Mouse (Mus musculus): ENCODE measurements around the gene Rpl13a. TPM values are rescaled to one million over a fixed set of nuclear protein-coding genes. Genes with fewer than 3 reads are reported as not detected.
A peak's percentile ranks its signal among the peaks of the same experiment; 100 is the strongest.
"Not testable (repeated sequence)": the region's sequence is repeated elsewhere in the genome, so short reads cannot be mapped to it uniquely, and the experiment has no call there.

Rpl13a gene
- polyA plus RNA-seq, 1 experiment: 3,729 TPM

DNA sequence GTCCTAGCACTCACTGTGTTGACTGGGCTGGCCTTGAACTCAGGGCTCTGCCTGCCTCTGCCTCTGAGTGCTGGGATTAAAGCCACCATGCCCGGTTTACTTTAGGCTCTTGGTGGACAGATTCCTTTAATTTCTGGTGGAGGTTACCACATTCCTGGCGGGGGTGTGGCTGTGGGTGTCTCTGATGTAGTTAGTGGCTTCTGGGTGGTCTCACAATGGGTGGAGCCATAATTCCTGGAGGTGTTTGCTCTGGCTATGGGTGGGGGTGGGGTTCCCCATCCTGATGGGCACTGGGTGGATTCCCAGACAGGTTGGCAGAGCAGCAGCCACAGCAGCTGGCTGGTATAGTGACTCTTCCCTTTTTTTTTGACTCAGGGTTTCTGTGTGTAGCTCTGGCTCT, 16.6 kb downstream of the Rpl13a start:
- H3K4me3 ChIP-seq (ENCODE audit: low read depth, low read length): no peak overlapping the region
- no peak for TF ChIP-seq POLR2A (IDR thresholded peaks at IDR 0.05; ENCODE audit: insufficient read depth, low read length)
- TF ChIP-seq EP300 (IDR thresholded peaks at IDR 0.05; ENCODE audit: insufficient read depth, low read depth, low read length): peak; percentile 63; the same call in 1 of the 2 replicates
- TF ChIP-seq CTCF (IDR thresholded peaks at IDR 0.05; ENCODE audit: low read depth, low read length): no peak
- H3K27me3 ChIP-seq (ENCODE audit: control insufficient read depth, insufficient read depth, low read length, poor library complexity, severe bottlenecking): no peaks in the 10 kb centered on the region
- no peaks in the 10 kb centered on the region for H3K9me3 ChIP-seq (replicated peaks; ENCODE audit: control insufficient read depth, insufficient read depth, low read length, poor library complexity, severe bottlenecking)
- no peak overlapping the region for H3K9ac ChIP-seq (ENCODE audit: low read depth, poor library complexity, severe bottlenecking)
- H3K4me1 ChIP-seq (ENCODE audit: control insufficient read depth, insufficient read depth, low read length): peaks cover 1% of the 10 kb centered on the region
- H3K36me3 ChIP-seq (ENCODE audit: control insufficient read depth, insufficient read depth, low read length, poor library complexity, severe bottlenecking): no peaks in the 10 kb centered on the region
- H3K27ac ChIP-seq (ENCODE audit: insufficient read depth, low read length): peak overlapping the region; percentile 51

GRCm38 (mm10) chr7:45110089-45110488, 18.5 kb downstream of the Rpl13a start:
- H3K4me1 ChIP-seq (ENCODE audit: control insufficient read depth, insufficient read depth, low read length); H3K27me3 ChIP-seq (ENCODE audit: control insufficient read depth, insufficient read depth, low read length, poor library complexity, severe bottlenecking); H3K9ac ChIP-seq (ENCODE audit: low read depth, poor library complexity, severe bottlenecking); H3K4me3 ChIP-seq (ENCODE audit: low read depth, low read length); H3K9me3 ChIP-seq (replicated peaks; ENCODE audit: control insufficient read depth, insufficient read depth, low read length, poor library complexity, severe bottlenecking); H3K36me3 ChIP-seq (ENCODE audit: control insufficient read depth, insufficient read depth, low read length, poor library complexity, severe bottlenecking): not testable (repeated sequence)
- peak overlapping the region; percentile 51; the same call in 1 of the 2 replicates for H3K27ac ChIP-seq (ENCODE audit: insufficient read depth, low read length)

GRCm38 (mm10) chr7:45107052-45107645, 21.4 kb downstream of the Rpl13a start:
- Histone ChIP-seq H3K4me3 (ENCODE audit: low read depth, low read length) (peak overlapping the region; percentile 22; the same call in 1 of the 2 replicates), H3K9ac (ENCODE audit: low read depth, poor library complexity, severe bottlenecking) (0 out of 2 replicates have a peak overlapping the region, but pooled peaks have one; percentile 4), H3K27ac (ENCODE audit: insufficient read depth, low read length) (peak overlapping the region; percentile 67), H3K4me1 (ENCODE audit: control insufficient read depth, insufficient read depth, low read length) (peaks cover 2% of the 10 kb centered on the region), H3K27me3 (ENCODE audit: control insufficient read depth, insufficient read depth, low read length, poor library complexity, severe bottlenecking) (no peaks in the 10 kb centered on the region), H3K9me3 (replicated peaks; ENCODE audit: control insufficient read depth, insufficient read depth, low read length, poor library complexity, severe bottlenecking) (no peaks in the 10 kb centered on the region), H3K36me3 (ENCODE audit: control insufficient read depth, insufficient read depth, low read length, poor library complexity, severe bottlenecking) (no peaks in the 10 kb centered on the region)
- no peak for TF ChIP-seq POLR2A (IDR thresholded peaks at IDR 0.05; ENCODE audit: insufficient read depth, low read length)
- TF ChIP-seq EP300 (IDR thresholded peaks at IDR 0.05; ENCODE audit: insufficient read depth, low read depth, low read length): no peak
- TF ChIP-seq CTCF (IDR thresholded peaks at IDR 0.05; ENCODE audit: low read depth, low read length): no peak

GRCm38 (mm10) chr7:45106441-45106840, 22.1 kb downstream of the Rpl13a start:
- no peak for TF ChIP-seq POLR2A (IDR thresholded peaks at IDR 0.05; ENCODE audit: insufficient read depth, low read length)
- TF ChIP-seq CTCF (IDR thresholded peaks at IDR 0.05; ENCODE audit: low read depth, low read length): no peak
- no peak for TF ChIP-seq EP300 (IDR thresholded peaks at IDR 0.05; ENCODE audit: insufficient read depth, low read depth, low read length)
- Histone ChIP-seq H3K9ac (ENCODE audit: low read depth, poor library complexity, severe bottlenecking) (peak overlapping the region; percentile 4; the same call in 1 of the 2 replicates), H3K36me3 (ENCODE audit: control insufficient read depth, insufficient read depth, low read length, poor library complexity, severe bottlenecking) (no peaks in the 10 kb centered on the region), H3K27me3 (ENCODE audit: control insufficient read depth, insufficient read depth, low read length, poor library complexity, severe bottlenecking) (no peaks in the 10 kb centered on the region), H3K27ac (ENCODE audit: insufficient read depth, low read length) (peak overlapping the region; percentile 67), H3K4me1 (ENCODE audit: control insufficient read depth, insufficient read depth, low read length) (peaks cover 2% of the 10 kb centered on the region), H3K4me3 (ENCODE audit: low read depth, low read length) (peak overlapping the region; percentile 29), H3K9me3 (replicated peaks; ENCODE audit: control insufficient read depth, insufficient read depth, low read length, poor library complexity, severe bottlenecking) (no peaks in the 10 kb centered on the region)

GRCm38 (mm10) chr7:45105491-45105890, 23.1 kb downstream of the Rpl13a start:
- Histone ChIP-seq H3K9ac (ENCODE audit: low read depth, poor library complexity, severe bottlenecking) (no peak overlapping the region), H3K4me1 (ENCODE audit: control insufficient read depth, insufficient read depth, low read length) (peaks cover 2% of the 10 kb centered on the region), H3K9me3 (replicated peaks; ENCODE audit: control insufficient read depth, insufficient read depth, low read length, poor library complexity, severe bottlenecking) (no peaks in the 10 kb centered on the region), H3K27ac (ENCODE audit: insufficient read depth, low read length) (no peak overlapping the region), H3K27me3 (ENCODE audit: control insufficient read depth, insufficient read depth, low read length, poor library complexity, severe bottlenecking) (no peaks in the 10 kb centered on the region), H3K36me3 (ENCODE audit: control insufficient read depth, insufficient read depth, low read length, poor library complexity, severe bottlenecking) (no peaks in the 10 kb centered on the region), H3K4me3 (ENCODE audit: low read depth, low read length) (no peak overlapping the region)
- TF ChIP-seq POLR2A (IDR thresholded peaks at IDR 0.05; ENCODE audit: insufficient read depth, low read length) (no peak), EP300 (IDR thresholded peaks at IDR 0.05; ENCODE audit: insufficient read depth, low read depth, low read length) (no peak), CTCF (IDR thresholded peaks at IDR 0.05; ENCODE audit: low read depth, low read length) (no peak)

- Histone ChIP-seq H3K9me3 (replicated peaks; ENCODE audit: control insufficient read depth, insufficient read depth, low read length, poor library complexity, severe bottlenecking) (no peaks in the 10 kb centered on the region), H3K27ac (ENCODE audit: insufficient read depth, low read length) (no peak overlapping the region), H3K36me3 (ENCODE audit: control insufficient read depth, insufficient read depth, low read length, poor library complexity, severe bottlenecking) (no peaks in the 10 kb centered on the region), H3K4me1 (ENCODE audit: control insufficient read depth, insufficient read depth, low read length) (peaks cover 2% of the 10 kb centered on the region), H3K9ac (ENCODE audit: low read depth, poor library complexity, severe bottlenecking) (no peak overlapping the region), H3K27me3 (ENCODE audit: control insufficient read depth, insufficient read depth, low read length, poor library complexity, severe bottlenecking) (no peaks in the 10 kb centered on the region), H3K4me3 (ENCODE audit: low read depth, low read length) (no peak overlapping the region)
- no peak for TF ChIP-seq EP300 (IDR thresholded peaks at IDR 0.05; ENCODE audit: insufficient read depth, low read depth, low read length)
- no peak for TF ChIP-seq POLR2A (IDR thresholded peaks at IDR 0.05; ENCODE audit: insufficient read depth, low read length)
- TF ChIP-seq CTCF (IDR thresholded peaks at IDR 0.05; ENCODE audit: low read depth, low read length): no peak
Measured at GRCm38 (mm10) chr7:45104941-45105340, 23.6 kb downstream of the Rpl13a start.
